Mouse (Mus musculus) G1E (cell line): Measurements from ENCODE around the gene Rab5c.

Experiments used
- CTCF ChIP-seq: IDR thresholded peaks from 2 replicates; pipeline ENCODE4 v1.5.1; 2012; ENCODE audit warnings: low read depth, low read length, inconsistent platforms, mixed read lengths
- GATA1 ChIP-seq: IDR thresholded peaks from 2 replicates; pipeline ENCODE4 v1.6.1; 2012; ENCODE audit warnings: borderline replicate concordance, low read length, inconsistent platforms, mixed read lengths
- GATA2 ChIP-seq: IDR thresholded peaks from 2 replicates; pipeline ENCODE4 v1.6.1; 2012; ENCODE audit warnings: low read depth, low read length, inconsistent platforms, borderline replicate concordance
- POLR2AphosphoS5 ChIP-seq: IDR thresholded peaks from 2 replicates; pipeline ENCODE4 v1.6.1; 2012; ENCODE audit warnings: low read depth, low read length, inconsistent platforms; ENCODE audit not compliant: insufficient replicate concordance
- TAL1 ChIP-seq: conservative IDR thresholded peaks from 2 replicates; pipeline ENCODE4 v1.6.1; 2012; ENCODE audit warnings: low read depth, low read length, inconsistent platforms, mixed read lengths

DNA sequence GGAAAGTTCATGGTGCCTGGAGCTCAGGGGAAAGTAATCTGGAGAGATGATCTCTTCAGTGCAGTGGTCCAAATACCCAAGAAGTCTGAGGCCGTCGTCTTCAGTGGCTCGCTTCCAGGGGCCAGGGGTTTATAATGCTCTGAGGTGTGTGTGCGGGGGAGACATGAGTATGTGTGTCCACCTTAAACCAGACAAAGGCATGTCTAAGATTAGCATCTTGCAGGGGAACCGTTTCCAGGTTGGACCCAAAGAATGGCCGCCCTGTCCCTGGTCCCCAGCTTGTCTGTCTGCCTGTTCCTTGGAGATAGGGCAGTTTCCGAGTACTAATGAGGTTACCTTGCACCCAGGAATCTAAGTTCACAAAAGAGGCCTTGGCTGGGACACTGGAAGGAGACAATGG, 24.8 kb upstream of the Rab5c start, which contains the start of gene Hcrt:
- TF ChIP-seq CTCF (no peak), TAL1 (no peak), GATA1 (no peak), POLR2AphosphoS5 (no peak), GATA2 (no peak)
